Mouse (Mus musculus) cerebellum, adult 9-10 months (tissue): Measurements from ENCODE around the gene Mphosph6.

Source experiments
- DNase-seq: peaks from one replicate; pipeline ENCODE4 v3.0.0; 2022

The Mphosph6 gene

GRCm38 (mm10) chr8:117768971-117769370 is 32.8 kb downstream of the Mphosph6 start:
- no peak for DNase-seq

DNA sequence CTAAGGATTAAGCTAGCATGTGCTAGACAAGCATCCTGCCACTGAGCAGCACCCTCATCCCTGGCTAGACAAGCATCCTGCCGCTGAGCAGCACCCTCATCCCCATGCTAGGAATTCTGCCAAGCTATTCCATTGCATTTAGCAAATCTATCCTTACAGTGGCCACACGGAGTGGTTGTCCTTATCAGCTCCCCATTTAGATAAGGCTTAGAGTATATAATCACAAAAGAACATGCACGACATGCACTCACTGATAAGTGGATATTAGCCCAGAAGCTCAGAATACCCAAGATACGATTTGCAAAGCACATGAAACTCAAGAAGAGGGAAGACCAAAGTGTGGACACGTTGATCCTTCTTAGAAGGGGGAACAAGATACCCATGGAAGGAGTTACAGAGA is 35.8 kb downstream of the Mphosph6 start:
- DNase-seq: no peak

DNA sequence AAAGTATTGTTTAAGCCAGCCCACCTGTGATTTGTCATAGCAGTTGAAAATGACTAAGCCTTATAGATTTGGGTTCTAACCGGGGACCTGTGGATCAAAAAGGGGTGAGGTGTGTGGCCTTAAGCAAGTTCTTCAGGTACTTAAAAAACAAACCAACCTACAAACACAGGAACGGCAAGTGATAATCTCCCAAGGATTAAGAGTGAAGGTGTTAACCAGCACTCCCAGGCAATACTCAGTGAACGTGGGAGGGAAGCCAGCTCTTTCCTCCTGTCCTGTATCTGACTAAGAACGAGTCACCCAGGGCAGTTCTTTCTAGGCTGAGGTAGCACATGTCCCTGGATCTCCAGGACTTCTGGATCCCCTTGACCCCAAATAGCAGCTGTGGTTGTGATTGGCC is 37.1 kb downstream of the Mphosph6 start:
- no peak for DNase-seq

- no peak for DNase-seq
Measured at GRCm38 (mm10) chr8:117762776-117763175, 39.0 kb downstream of the Mphosph6 start.

- no peak for DNase-seq
Measured at GRCm38 (mm10) chr8:117757900-117758299, 43.8 kb downstream of the Mphosph6 start.

DNA sequence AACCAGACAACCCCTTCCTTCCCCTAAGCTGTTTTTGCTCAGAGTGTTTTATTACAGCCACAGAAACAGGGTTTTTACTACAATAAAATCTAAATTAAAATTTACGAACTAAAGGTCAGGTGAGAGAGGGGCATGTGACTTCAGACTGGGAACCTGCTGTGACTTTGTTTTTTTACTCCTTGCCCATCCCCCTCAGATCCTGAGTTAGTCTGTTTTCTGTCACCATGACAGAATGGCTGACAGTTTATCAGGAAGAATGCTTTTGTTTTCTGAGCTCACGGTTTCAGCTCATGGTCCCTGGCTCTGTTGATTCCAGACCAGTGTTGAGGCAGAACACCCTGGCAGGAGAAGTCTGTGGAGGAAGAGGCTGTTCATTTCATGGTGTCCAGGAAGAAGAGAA is 52.3 kb downstream of the Mphosph6 start:
- no peak for DNase-seq

- no peak for DNase-seq
Measured at GRCm38 (mm10) chr8:117747886-117748730, 53.6 kb downstream of the Mphosph6 start.

- no peak for DNase-seq
Measured at GRCm38 (mm10) chr8:117747428-117747827, 54.3 kb downstream of the Mphosph6 start.

DNA sequence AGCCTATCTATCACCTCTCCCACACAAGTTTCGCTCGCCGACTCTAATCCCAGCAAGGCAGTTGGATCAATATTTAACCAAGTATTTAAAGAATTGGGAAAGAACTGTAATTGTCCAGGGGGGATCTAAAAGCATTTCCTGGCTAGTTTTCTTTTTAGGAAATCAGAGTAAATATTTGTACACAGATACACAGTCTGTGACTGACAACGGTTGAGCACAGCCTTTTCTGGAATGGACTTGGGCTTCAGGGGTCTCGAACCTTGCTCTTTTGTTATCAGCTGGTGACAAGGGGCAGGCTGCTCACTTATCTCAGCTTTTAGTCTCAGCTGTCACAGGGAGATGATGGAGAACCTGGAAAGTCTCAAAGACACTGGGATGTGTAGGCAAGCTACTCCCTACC is 55.1 kb downstream of the Mphosph6 start:
- no peak for DNase-seq

- DNase-seq: no peak
Measured at GRCm38 (mm10) chr8:117742431-117743012, 59.2 kb downstream of the Mphosph6 start.
